Mouse (Mus musculus) embryonic facial prominence, embryonic 10.5 days (tissue): Measurements from ENCODE around the gene Nop9. TPM values are rescaled to one million over a fixed set of nuclear protein-coding genes. Genes with fewer than 3 reads are reported as not detected.

ENCODE experiments used
- polyA plus RNA-seq: library from polyadenylated mRNA; unstranded; fragments of >200 nt; fragmentation: Nextera tagmentation; extraction: Ambion mirVana; gene quantifications from 2 replicates; pipeline ENCODE4 v1.2.1, GENCODE M21; 2016

Gene Nop9
- polyA plus RNA-seq, 1 experiment from 2014 or later = 59.1 TPM

Other genes with a start within 250 kb of the Nop9 start
- gene Cpne6, start 235.2 kb upstream of the Nop9 start, polyA plus RNA-seq = 0.59 and 0.64 TPM in 2 replicates
- gene Nrl, start 220.7 kb upstream of the Nop9 start, polyA plus RNA-seq = 0.05 TPM in 1 of 2 replicates, not detected in the other
- gene Pck2, start 205.4 kb upstream of the Nop9 start, polyA plus RNA-seq = 20.7 and 23.6 TPM in 2 replicates
- 65.9 and 74.1 TPM in 2 replicates for gene Dcaf11, start 185.7 kb upstream of the Nop9 start, polyA plus RNA-seq
- not detected in 2 replicates for gene A730061H03Rik, start 185.3 kb upstream of the Nop9 start, polyA plus RNA-seq
- gene Fitm1, start 170.1 kb upstream of the Nop9 start, polyA plus RNA-seq = 0.62 and 1.1 TPM in 2 replicates
- gene Psme1, start 167.6 kb upstream of the Nop9 start, polyA plus RNA-seq = 105 and 108 TPM in 2 replicates
- gene Emc9, start 160.4 kb upstream of the Nop9 start, polyA plus RNA-seq = 6.0 and 6.6 TPM in 2 replicates
- gene Psme2, start 154.6 kb upstream of the Nop9 start, polyA plus RNA-seq = 173 and 186 TPM in 2 replicates
- gene Rnf31, start 154.0 kb upstream of the Nop9 start, polyA plus RNA-seq = 18.6 and 21.4 TPM in 2 replicates
- gene Irf9, start 142.1 kb upstream of the Nop9 start, polyA plus RNA-seq = 7.2 and 8.0 TPM in 2 replicates
- gene Rec8, start 127.7 kb upstream of the Nop9 start, polyA plus RNA-seq = 6.5 and 7.1 TPM in 2 replicates
- gene Ipo4, start 109.7 kb upstream of the Nop9 start, polyA plus RNA-seq = 118 and 126 TPM in 2 replicates
- gene Gm49378, start 107.8 kb upstream of the Nop9 start, polyA plus RNA-seq = 0.89 and 1.4 TPM in 2 replicates
- 78.3 and 79.3 TPM in 2 replicates for gene Tm9sf1, start 101.9 kb upstream of the Nop9 start, polyA plus RNA-seq
- gene Tssk4, start 95.5 kb upstream of the Nop9 start, polyA plus RNA-seq = 0.74 and 0.82 TPM in 2 replicates
- 62.1 and 66.3 TPM in 2 replicates for gene Mdp1, start 85.2 kb upstream of the Nop9 start, polyA plus RNA-seq
- 60.7 and 64.7 TPM in 2 replicates for gene Gmpr2, start 73.8 kb upstream of the Nop9 start, polyA plus RNA-seq
- 628 and 638 TPM in 2 replicates for gene Nedd8, start 73.6 kb upstream of the Nop9 start, polyA plus RNA-seq
- gene Tinf2, start 63.9 kb upstream of the Nop9 start, polyA plus RNA-seq = 65.8 and 69.2 TPM in 2 replicates
- gene Tgm1, start 31.8 kb upstream of the Nop9 start, polyA plus RNA-seq = 0.70 and 0.90 TPM in 2 replicates
- 29.7 and 35.3 TPM in 2 replicates for gene Rabggta, start 23.4 kb upstream of the Nop9 start, polyA plus RNA-seq
- gene Dhrs1, start within 50 bp of the Nop9 start, polyA plus RNA-seq = 57.4 and 69.6 TPM in 2 replicates
- 0.16 TPM in 1 of 2 replicates, not detected in the other for gene Cideb, start 12.8 kb downstream of the Nop9 start, polyA plus RNA-seq
- 0.13 and 0.39 TPM in 2 replicates for gene Ltb4r2, start 15.7 kb downstream of the Nop9 start, polyA plus RNA-seq
- gene Ltb4r1, start 20.3 kb downstream of the Nop9 start, polyA plus RNA-seq = 0.10 and 0.35 TPM in 2 replicates
- gene Adcy4, start 38.4 kb downstream of the Nop9 start, polyA plus RNA-seq = 10.7 and 11.4 TPM in 2 replicates
- 21.4 and 24.1 TPM in 2 replicates for gene Ripk3, start 43.2 kb downstream of the Nop9 start, polyA plus RNA-seq
- gene Nfatc4, start 77.5 kb downstream of the Nop9 start, polyA plus RNA-seq = 94.5 and 113 TPM in 2 replicates
- gene Nynrin, start 108.3 kb downstream of the Nop9 start, polyA plus RNA-seq = 36.0 and 38.1 TPM in 2 replicates
- gene Cbln3, start 138.7 kb downstream of the Nop9 start, polyA plus RNA-seq = 0.09 and 0.15 TPM in 2 replicates
- gene Khnyn, start 139.3 kb downstream of the Nop9 start, polyA plus RNA-seq = 31.0 and 33.0 TPM in 2 replicates
- gene Sdr39u1, start 154.6 kb downstream of the Nop9 start, polyA plus RNA-seq = 45.5 and 57.5 TPM in 2 replicates
- gene Cma1, start 199.0 kb downstream of the Nop9 start, polyA plus RNA-seq = not detected in 2 replicates
- gene Cma2, start 205.3 kb downstream of the Nop9 start, polyA plus RNA-seq = not detected in 2 replicates